Mouse (Mus musculus): ENCODE measurements at regions not wholly inside any gene's neighbourhood (a gene's known extent, or its start where the extent isn't known, plus 50 kb on each side); places are given as distances from the start of the nearest gene placed in this dataset.

DNA sequence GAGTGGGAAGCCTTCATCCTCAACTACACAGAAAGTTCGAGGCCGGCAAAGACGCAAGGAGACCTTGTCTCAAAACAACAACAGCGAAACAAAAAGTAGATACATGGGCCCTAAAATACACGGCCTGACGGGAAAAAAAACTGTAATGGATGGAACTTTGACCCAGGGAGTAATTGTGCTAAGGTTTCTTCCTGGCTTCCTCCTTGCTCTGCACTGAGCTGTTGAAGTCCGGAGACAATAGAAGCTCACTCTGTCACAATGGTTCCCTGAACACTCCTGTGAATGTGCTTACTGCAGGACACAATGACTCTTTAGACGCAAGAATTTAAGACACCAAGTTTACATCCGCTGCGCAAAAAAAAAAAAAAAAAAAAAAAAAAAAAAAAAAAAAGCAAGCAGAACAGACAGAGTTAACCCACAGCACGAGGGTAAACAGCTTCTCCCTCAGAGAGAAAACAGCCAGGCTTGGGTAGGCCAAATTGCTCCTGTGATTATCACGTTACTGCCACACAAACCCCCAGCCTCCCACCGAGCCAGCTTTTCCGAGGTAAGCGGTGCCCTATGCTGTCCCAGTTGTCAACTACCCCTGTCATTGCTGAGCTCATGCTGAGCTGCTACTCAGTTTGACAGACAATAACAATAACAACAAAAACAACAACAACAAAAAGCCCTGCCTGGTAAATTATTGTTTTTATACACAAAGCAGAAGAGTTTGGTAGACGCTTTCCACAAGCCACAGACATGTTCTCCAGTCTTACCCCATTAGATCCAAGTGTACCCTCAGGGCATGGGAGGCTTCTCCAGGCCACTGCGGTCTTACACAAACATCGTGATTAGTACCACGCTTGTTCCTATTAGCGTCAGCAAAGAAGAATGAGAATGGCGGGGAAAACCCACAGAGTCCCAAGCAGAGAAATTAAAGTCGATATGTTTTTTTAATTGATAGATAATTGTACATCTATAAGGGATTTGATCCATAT is 77.7 kb upstream of the Jarid2 start:
- TF ChIP-seq NANOG (IDR thresholded peaks at IDR 0.05; ENCODE audit: borderline replicate concordance, low read length) (peak; percentile 58; the same call in 1 of the 2 replicates), CTCF (conservative IDR thresholded peaks at IDR 0.05; ENCODE audit: low read length) (no peak)

All from E14TG2a.4 (cell line).